Mouse (Mus musculus) A20 (cell line): Measurements from ENCODE around the gene Eya3.
"Not testable (repeated sequence)": the region's sequence is repeated elsewhere in the genome, so short reads cannot be mapped to it uniquely, and the experiment has no call there.

Source experiments
- DNase-seq: peaks from one replicate; pipeline ENCODE4 v3.0.0-alpha.2; 2011; ENCODE audit warnings: low read depth, low spot score

Eya3 gene

DNA sequence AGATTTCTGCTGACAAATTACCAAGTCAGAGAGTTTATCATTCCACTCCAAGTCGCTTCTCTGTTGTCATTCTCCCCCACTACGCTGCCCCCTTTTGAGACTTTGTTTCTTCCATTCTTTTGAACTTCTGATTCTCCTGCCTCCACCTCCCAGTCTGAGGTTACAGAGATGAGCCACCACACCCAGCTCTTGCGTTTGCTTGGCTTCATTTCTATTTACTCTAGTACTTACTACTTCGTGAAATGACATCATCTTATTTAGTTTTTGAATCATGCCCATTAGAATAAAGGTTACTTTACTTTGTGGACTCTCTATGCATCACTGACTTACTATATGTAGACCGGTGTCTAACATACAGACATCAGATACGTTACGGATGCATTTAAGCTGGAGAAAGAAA is 8.7 kb downstream of the Eya3 start:
- no peak for DNase-seq

DNA sequence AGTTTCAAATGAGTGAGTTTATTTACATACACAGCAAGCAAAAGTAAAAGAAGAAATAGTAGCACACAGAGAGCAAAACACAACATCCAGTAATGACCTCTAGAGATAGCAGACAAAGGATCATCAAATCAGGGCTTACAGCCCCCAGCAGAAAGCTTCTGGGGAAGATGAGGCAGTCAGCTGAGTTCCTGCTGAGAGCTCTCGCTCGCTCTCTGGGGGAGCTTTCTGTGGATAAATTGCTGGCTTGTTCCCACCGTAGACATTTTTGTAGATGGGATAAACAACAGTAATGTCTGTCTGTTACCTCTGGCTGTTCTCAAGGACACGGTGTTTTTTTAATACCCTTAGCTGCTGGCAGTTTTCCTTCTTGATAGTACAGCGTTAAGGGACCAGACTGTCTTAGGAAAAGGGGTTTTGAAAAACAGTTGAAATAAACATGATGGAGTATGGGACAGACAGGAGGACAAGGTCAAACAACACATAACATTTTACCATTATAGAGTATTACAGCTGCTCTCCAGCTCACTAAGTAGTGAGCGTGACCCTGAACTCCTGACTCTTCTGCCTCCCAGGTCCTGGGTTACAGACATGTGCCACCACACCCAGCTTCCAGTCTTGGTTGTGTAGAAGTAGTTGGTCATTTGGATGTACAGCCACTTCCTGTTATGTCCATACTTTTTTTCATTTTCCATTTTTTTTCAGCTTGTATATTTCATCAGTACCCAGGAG is 10.6 kb downstream of the Eya3 start:
- no peak for DNase-seq

DNA sequence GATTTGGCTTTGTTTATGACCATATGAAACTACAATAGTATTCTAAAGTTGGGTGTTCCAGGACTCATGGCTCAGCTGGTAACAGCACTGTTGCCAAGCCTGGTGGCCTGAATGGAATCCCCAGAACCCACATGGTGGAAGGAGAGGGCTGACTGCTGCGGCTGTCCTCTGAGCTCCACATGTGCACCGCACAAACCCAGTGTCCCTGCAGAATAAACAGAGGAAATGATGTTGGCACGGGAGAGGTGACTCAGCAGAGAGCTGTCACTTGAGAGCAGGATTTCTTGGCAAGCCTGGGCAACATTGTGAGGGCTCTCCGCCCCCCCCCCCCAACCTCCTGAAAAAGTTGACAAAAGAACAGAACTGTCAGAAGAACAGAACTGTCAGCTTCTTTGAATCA is 14.1 kb downstream of the Eya3 start:
- no peak for DNase-seq

DNA sequence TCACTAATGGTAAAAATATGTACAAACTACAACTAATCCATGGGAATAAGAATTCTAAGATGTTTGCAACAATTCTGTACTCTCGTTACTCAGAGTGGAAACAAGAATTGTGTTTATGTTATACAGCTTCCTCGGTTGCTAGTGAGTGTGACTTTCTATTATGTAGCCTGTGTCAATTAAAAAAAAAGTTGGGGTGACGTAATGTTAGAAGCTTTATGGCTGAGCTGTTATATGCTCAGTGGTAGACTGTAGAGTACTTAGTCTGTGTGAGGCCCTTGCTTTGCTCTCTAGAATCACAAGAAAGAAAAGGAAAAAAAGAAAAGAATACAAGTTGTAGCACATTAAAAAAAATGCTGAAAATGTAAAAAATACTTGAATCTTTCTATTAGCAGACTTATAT is 15.0 kb downstream of the Eya3 start:
- no peak for DNase-seq

DNA sequence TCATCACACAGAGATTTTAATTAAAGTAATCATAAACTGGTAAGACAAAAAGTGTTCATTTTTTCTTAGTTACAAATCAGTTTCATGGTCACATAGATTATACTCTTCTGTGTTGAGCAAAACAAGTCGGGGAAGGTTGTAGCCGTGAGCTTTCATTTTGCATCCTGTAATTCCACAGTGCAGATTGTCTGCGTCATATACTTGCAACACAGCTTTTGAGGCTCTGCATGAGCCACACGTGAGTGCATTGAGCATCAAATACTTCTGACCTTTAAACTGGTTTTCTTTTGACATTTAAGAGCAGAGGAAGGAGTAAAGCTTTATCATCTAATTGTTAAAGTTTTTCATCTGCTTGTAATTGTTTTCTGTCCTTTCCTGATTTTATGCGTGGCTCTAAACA is 16.5 kb downstream of the Eya3 start:
- DNase-seq = no peak

DNA sequence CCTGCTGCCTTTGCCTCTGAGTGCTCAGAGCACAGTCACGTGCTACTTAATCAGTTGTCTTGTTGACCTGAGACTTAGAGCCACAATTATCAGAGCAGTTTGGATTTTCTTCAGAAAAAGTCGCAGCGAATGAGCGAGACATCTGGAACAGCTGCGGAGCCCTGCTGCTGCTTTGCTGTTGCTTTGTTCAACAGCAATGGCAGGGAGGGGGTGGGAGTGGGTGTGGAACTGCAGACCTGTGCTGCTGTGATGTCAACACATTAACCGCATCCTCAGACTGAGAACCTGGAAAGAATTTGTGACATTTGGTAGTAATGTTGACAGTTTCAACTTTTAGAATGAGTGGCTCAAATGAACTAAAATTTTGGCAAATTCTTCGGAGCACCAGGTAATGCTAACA is 20.3 kb downstream of the Eya3 start:
- DNase-seq = no peak

DNA sequence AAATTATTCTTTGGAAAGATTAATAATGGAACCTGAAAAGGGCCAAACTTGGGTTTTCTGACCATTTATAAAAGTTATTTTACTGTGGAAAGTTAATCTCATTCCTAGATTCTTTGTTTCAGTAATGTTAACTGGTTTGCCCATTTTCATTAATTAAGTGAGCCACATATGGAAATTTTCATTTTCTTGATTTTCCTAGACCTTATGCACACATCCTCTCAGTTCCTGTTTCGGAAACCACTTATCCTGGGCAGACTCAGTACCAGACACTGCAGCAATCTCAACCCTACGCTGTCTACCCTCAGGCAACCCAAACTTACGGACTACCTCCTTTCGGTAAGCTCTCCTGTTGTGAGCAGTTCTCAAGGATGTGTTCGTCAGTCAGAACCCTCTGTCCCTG is 33.9 kb downstream of the Eya3 start:
- no peak for DNase-seq

DNA sequence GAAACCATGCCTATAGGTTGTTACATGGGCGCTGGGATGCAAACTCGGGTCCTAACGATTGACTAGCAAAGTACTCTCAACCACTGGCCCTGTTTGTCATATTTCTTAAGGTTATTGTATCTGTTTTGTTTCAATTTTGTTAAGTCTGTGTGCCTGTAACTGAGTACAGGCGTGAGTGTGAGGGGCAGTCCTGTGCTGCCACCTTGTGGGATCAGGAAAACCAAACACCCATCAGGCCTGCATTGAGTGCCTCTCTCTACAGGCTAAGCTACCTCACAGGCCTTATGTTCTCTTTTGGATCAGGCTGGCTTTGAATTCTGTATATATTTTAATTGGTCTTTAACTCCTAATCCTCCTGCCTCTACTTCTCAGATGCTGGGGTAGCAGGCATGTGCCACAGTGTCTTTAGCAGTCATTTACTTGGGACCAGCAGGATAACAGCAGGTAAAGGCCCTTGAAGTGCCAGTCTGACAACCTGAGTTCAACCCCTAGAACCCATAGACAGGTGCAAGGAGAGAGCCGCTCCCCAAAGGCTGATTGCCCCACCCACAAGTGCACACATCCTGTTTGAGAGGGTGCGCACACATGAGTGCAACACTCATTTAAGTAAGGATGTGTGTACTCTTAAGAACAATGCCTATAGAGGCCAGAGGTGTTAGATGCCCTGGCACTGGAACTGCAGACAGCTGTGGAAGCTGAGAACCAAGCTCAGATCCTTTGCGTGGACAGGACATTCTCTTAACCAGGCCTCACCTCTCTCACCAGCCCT is 38.2 kb downstream of the Eya3 start:
- DNase-seq = peak; percentile 58

DNA sequence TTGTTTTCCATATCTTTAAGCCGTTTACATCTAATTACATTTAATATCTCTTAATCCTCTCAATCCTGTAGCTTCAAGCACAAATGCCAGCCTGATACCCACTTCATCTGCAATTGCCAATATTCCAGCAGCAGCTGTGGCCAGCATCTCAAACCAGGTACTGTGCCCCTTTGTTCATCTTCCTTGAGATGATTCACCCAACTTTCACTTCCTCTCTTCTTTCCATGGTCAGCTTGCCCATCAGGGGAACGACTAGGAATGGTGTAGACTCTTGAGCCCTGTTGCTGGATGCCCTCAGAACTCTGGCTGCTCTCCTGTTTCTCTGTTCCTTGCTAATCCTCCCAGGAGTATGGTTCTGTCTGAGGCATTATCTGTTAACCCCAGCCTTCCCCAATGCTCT is 50.8 kb downstream of the Eya3 start:
- DNase-seq = no peak

DNA sequence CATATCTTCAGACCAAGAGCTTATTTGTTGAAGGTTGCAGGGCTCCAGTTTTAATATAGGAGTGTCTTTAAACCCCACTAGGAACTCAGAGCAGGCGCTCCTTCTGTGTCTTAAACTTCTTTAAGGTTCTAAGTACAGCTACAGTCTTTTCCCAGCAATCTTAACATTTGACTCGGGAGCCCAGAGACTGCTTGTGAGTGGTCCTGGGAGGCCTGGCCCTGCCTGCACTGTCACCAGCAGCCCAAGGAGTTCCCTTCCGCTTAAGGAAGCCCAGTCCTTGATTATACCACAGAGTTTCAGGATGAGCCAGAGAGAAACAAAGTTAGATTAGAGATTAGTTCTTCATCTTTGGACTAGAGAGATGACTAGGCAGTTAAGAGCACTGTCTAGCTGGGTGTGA is 54.6 kb downstream of the Eya3 start:
- DNase-seq = no peak

DNA sequence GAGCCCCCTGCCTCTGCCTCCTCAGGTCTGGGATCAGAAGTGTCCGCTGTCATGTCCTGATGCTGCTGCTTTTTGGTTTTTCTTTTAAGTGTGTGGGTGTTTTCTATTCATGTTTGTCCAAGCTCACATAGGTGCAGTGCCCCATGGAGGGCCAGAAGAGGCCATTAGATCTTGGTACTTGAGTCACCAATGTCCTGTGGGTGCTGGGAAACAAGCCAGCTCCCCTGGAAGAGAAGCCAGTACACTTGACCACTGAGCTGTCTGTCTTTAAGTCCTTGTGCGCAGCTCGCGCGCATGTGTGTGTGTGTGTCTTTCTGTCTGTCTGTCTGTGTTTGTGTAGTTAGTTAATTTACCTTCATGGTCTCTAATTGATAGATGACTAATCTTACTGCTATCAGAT is 63.3 kb downstream of the Eya3 start:
- DNase-seq = no peak

DNA sequence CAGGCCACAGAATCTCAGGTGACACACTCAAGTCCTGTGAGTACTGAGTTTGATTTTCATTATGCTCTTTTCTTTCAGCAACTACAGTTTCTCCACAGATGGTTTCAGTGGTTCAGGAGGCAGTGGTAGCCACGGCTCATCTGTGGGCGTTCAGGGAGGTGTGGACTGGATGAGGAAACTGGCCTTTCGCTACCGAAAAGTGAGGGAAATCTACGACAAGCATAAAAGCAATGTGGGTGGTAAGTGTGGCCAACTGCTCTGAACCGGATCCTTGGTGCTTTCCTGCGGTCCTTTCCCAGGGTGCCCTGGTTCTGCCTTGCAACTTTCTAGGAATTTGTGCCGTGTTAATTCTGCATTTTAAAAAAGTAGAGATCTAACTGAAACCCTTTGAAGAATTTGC is 68.1 kb downstream of the Eya3 start:
- no peak for DNase-seq

DNA sequence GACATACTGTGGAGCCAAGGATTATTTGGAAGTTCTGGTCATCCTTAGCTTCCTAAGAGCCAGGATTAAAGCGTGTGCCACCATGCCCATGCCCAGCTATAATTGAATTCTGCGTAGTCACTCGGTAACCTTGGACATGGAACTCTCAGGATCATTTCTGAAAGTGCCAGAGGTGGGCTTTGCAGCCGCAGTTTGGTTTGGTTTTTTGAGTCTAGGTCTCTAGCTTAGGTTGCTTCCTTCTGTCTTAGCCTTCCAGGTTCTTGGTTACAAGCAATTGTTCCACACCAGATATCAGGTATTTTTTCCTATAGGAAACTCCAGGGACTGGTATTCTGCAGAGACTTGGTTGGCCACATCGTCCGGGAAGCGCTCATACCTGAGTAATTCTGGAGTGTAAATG is 74.4 kb downstream of the Eya3 start:
- no peak for DNase-seq

DNA sequence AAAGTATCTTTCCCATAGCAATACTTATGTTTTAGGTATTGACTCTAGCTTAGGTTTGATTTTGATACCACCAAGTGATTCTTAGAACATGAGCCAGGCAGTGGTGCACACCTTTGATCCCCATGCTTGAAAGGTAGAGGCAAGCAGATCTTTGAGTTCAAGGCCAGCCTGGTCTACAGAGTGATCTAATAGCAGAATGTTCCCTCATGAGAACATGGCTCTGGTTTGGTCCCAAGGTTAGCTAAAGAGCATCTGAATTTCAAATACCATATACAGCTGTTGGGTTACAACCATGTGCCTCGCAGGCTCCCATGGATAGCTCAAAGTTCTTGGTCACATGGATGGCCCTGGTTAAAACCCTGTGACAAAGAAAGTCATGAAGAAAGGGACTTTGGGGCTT is 79.5 kb downstream of the Eya3 start:
- no peak for DNase-seq

DNA sequence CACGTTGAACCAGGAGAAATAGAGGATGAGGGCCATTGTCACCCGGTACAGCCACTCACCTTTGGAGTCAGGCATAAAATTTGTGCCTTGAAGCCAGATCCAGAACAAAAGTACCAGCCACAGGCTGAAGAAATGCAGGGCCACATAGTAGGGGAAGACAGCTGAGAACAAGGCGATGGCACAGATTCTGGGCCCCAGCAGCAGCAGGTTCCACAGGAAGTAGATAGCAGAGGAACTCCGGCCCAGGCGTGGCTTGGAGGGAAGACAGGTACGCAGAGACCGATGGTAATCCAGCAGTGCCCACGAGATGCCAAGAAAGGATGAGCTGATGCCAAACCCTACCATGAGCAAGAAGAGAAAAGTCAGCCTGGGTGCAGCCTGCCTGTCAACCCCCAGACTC is 89.4 kb downstream of the Eya3 start:
- no peak for DNase-seq

DNA sequence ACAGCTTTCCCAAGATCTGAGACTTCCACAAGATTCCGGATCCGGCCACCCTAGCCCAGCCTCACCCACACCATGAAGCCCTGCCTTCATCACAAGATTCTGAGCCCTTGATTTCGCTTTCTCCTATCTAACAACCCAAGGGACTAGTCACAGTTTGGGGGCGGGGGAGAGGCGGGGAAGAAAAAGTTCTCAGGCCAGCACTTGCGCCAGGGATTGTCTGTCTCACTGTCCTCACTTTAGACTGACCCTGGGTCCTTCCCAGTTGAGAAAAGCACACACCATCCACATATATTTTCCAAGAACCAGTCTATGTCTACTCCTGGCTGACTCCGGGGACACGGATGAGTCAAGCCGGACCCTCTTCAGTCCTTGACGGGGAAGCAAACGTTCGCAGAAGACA is 92.8 kb downstream of the Eya3 start:
- DNase-seq = peak; percentile 14

DNA sequence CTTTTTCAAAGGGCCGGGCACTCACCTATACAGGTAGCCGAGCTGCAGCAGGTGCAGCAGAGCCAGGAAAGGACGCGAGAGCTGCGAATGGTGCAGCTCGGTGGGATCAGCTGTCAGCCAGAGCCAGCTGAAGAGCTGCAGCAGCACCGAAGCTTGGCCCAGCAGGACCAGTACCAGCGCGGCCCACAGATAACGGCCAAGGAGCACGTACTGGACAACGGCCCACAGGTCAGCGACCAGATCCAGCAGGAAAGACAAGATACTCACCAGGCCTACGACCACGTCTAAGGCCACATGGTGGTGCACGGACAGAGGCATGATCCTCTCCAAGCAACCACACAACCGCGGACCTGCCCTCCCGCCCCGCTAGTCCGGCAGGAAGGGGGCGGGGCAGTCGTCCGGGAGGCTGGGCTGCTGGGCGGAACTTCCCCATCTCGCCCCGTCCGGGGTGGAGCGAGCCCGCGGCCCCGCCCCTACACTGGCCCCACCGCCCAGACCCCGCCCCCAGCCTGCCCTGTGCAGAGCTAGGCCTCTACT is 93.4 kb downstream of the Eya3 start, which contains the start of gene Xkr8:
Gene Xkr8 (minus strand): TSS at position 399 of the 537 bp plus-strand sequence.
- DNase-seq = peak; percentile 93

DNA sequence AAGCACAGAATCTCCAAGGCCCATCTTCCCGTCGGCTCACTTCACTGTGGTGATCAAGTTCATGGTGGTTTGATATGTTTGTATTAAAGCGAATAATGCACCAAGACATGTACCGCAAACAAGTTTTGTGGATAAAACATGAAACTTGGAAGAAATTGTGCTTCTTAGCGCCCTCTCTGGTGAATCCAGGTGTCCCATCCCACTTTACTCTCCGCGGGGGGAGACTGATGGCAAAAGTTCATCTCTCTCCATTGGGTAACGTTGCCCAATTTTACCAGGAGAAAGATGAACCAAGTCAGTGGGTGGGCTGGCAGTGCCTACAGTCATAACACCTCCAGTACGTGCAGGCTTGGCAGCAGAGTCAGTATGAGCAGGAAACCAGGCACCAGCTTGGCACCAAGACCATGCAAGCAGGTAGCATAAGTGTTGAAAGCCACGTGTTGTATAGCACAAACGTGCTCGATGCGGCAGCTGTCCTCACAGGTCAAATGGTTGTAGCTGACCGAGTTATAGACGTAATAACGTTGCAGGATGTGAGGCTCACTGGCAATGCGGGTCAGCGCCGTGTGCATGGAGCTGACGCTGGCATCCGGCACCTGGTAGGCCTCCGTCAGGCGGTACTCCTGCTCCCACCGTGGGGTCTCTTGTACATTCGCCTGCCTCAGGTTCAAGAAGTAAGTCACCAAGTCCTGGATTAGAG is 94.4 kb downstream of the Eya3 start:
- peak; percentile 28 for DNase-seq

DNA sequence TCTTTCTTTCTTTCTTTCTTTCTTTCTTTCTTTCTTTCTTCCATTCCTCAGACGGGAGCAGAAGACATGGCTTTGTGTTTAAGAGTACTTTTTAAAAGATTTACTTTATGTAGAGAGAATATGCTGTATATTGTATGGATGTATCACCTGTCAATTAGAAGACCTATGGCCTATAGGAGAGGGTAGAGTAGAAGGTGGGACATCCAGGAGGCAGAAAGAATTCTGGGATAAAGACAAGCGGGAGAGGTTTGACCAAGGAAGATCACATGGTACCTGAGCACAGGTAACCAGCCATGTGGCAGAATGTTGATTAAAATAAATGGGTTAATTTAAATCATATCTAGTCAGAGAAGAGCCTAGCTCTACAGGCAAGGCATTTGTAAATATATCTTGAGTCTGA is 96.0 kb downstream of the Eya3 start:
- DNase-seq = no peak

DNA sequence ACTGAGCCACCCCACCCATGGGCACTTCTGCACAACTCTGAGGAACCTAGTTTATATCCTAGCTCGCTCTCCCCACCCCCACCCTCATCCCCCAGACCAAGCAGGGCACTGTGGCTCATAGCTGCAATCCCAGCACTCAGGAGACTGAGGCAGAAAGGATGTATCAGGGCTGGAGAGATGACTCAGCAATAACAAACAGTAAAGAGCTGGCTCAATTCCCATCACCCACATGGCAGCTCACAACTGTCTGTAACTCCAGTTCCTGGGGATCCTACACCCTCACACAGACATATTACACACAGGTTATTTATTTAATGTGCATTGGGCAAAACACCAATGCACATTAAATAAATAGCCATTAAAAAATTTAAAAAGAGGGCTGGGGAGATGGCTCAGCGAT is 96.6 kb downstream of the Eya3 start:
- no peak for DNase-seq

DNA sequence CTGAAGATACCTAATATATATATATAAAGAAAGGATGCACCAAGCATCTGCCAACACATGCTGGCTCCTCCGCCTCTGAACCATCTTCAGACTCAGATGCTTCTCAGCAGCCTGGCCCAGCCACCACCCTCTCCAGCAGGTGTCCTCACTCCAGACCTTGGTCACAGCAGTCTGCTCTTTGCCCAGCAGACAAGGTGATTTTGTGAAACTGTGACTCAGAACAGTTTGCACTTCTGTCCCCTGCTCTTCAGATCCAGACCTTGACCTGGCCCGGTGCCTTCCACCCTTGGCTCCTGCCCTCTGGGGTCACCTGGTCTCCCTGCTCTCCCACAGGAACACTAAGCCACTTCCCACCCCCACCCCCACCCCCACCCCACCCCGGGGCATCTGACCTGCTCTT is 97.1 kb downstream of the Eya3 start:
- peak; percentile 50 for DNase-seq

DNA sequence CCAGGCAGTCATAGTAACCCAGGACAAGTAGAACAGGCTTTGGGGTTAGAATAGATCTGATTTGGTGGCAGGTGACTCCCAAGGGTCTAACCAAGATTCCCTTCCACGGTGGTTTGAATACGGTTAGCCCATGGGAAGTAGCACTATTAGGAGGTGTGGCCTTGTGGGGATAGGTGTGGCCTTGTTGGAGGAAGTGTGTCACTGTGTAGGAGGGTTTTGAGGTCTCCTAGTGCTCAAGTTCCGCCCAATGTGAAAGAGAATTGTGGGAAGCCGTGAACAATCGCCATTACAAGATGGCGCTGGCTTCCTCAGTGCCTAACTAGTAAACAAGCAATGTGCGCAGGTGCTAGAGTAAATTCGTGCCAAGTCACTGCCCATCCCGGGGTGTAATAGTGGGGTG is 98.4 kb downstream of the Eya3 start:
- DNase-seq = not testable (repeated sequence)
